Mouse (Mus musculus) left cerebral cortex, adult 2 months (tissue): ENCODE results near the gene Armh4. TPM values are rescaled to one million over a fixed set of nuclear protein-coding genes. Genes with fewer than 3 reads are reported as not detected.

Experiments used
- DNase-seq, 2 experiments: peaks; one replicate each; pipeline ENCODE4 v3.0.0; 2021 to 2022; ENCODE audit warnings: low spot score in 2 of 2, mixed read lengths in 1 of 2; ENCODE audit errors: extremely low spot score in 1 of 2
- H3K27ac ChIP-seq: fragments of 200-600 bp; 2 replicates; pipeline ENCODE4 v1.8.1; 2022
- H3K4me3 ChIP-seq: fragments of 200-600 bp; 2 replicates; pipeline ENCODE4 v1.8.1; 2022
- CTCF ChIP-seq: fragments of 200-600 bp; IDR thresholded peaks from 2 replicates; pipeline ENCODE4 v1.8.1; 2022; ENCODE audit warnings: antibody characterized with exemption, mild to moderate bottlenecking, moderate library complexity
- intact Hi-C: fragments of 180-260 bp; cut with DNase I; formaldehyde crosslinking; loops from one replicate; pipeline ENCODE4 v1.15.1; 2025
- total RNA-seq, 2 experiments: library from RNA; stranded (reverse); gene quantifications; 2 replicates each; pipeline ENCODE4 v1.2.3; 2021

Gene Armh4
- total RNA-seq, 2 experiments from 2014 or later, result 23.3 to 24.9 TPM

GRCm38 (mm10) chr14:49626055-49626454 lies 157.1 kb downstream of the Armh4 start:
- no peak for TF ChIP-seq CTCF
- no peak overlapping the region for H3K4me3 ChIP-seq
- DNase-seq, result no peak
- intact Hi-C loops, result no loop called here
- H3K27ac ChIP-seq, result no peak overlapping the region

Other genes with a start within 250 kb of the Armh4 start
- not detected for gene Olfr722, start 118.6 kb upstream of the Armh4 start, total RNA-seq
- not detected for gene Olfr723, start 148.4 kb upstream of the Armh4 start, total RNA-seq
- gene Olfr724, start 179.9 kb upstream of the Armh4 start, total RNA-seq, result not detected